Mouse (Mus musculus) heart, postnatal 36 days (tissue): Measurements from ENCODE around the gene Foxp1. TPM values are rescaled to one million over a fixed set of nuclear protein-coding genes. Genes with fewer than 3 reads are reported as not detected.

Experiments used
- DNase-seq, 2 experiments: peaks; one replicate each; pipeline ENCODE4 v3.0.0; 2021 to 2022
- intact Hi-C: fragments of 180-260 bp; cut with DNase I; formaldehyde crosslinking; loops from one replicate; pipeline ENCODE4 v1.15.1; 2025
- total RNA-seq, 2 experiments: library from RNA; stranded (reverse); gene quantifications; 2 replicates each; pipeline ENCODE4 v1.2.3; 2021

The Foxp1 gene
- total RNA-seq, 2 experiments from 2014 or later = 31.9 to 39.3 TPM

GRCm38 (mm10) chr6:99203231-99203630 lies 319.3 kb downstream of the Foxp1 start:
- intact Hi-C loops = loop anchor here (5.0 kb wide), 1 partner anchor 96 kb away; no protein-coding TSS in a partner anchor

GRCm38 (mm10) chr6:99202781-99203180 lies 319.7 kb downstream of the Foxp1 start:
- intact Hi-C loops = loop anchor here (5.0 kb wide), 1 partner anchor 95 kb away; no protein-coding TSS in a partner anchor
- no peak for DNase-seq

More at GRCm38 (mm10) chr6:99203231-99203630, 319.3 kb downstream of the Foxp1 start:
- no peak for DNase-seq

- intact Hi-C loops = loop anchor here (5.0 kb wide), 1 partner anchor 94 kb away; no protein-coding TSS in a partner anchor
- no peak for DNase-seq
Measured at GRCm38 (mm10) chr6:99201271-99201705, 321.2 kb downstream of the Foxp1 start.

- DNase-seq = peak in 1 of 2 experiments; percentile 22
- intact Hi-C loops = loop anchor here (5.0 kb wide), 1 partner anchor 93 kb away; no protein-coding TSS in a partner anchor
Measured at GRCm38 (mm10) chr6:99200656-99201055, 321.9 kb downstream of the Foxp1 start.

GRCm38 (mm10) chr6:99199277-99199676 lies 323.2 kb downstream of the Foxp1 start:
- DNase-seq = no peak
- intact Hi-C loops = no loop called here

GRCm38 (mm10) chr6:99193697-99194096 lies 328.8 kb downstream of the Foxp1 start:
- intact Hi-C loops = no loop called here
- DNase-seq = peak in 1 of 2 experiments; percentile 14

- intact Hi-C loops = no loop called here
Measured at GRCm38 (mm10) chr6:99191636-99192137, 330.8 kb downstream of the Foxp1 start.

GRCm38 (mm10) chr6:99191041-99191635 lies 331.4 kb downstream of the Foxp1 start:
- intact Hi-C loops = no loop called here
- no peak for DNase-seq

More at GRCm38 (mm10) chr6:99191636-99192137, 330.8 kb downstream of the Foxp1 start:
- no peak for DNase-seq

- intact Hi-C loops = no loop called here
- no peak for DNase-seq
Measured at GRCm38 (mm10) chr6:99189967-99190366, 332.6 kb downstream of the Foxp1 start.

GRCm38 (mm10) chr6:99188366-99189216 lies 333.9 kb downstream of the Foxp1 start:
- intact Hi-C loops = no loop called here
- no peak for DNase-seq

GRCm38 (mm10) chr6:99187914-99188313 lies 334.6 kb downstream of the Foxp1 start:
- DNase-seq = no peak
- intact Hi-C loops = no loop called here

- no peak for DNase-seq
- intact Hi-C loops = no loop called here
Measured at GRCm38 (mm10) chr6:99187415-99187814, 335.1 kb downstream of the Foxp1 start.

GRCm38 (mm10) chr6:99186569-99186968 lies 336.0 kb downstream of the Foxp1 start:
- intact Hi-C loops = no loop called here
- no peak for DNase-seq

GRCm38 (mm10) chr6:99185797-99186196 lies 336.7 kb downstream of the Foxp1 start:
- no peak for DNase-seq
- intact Hi-C loops = no loop called here

GRCm38 (mm10) chr6:99184051-99184450 lies 338.5 kb downstream of the Foxp1 start:
- DNase-seq = no peak
- intact Hi-C loops = no loop called here

GRCm38 (mm10) chr6:99182777-99183176 lies 339.7 kb downstream of the Foxp1 start:
- no peak for DNase-seq
- intact Hi-C loops = no loop called here

GRCm38 (mm10) chr6:99176216-99176615 lies 346.3 kb downstream of the Foxp1 start:
- no peak for DNase-seq
- intact Hi-C loops = no loop called here

- peak; percentile 26 to 42 for DNase-seq
- intact Hi-C loops = no loop called here
Measured at GRCm38 (mm10) chr6:99175377-99175776, 347.1 kb downstream of the Foxp1 start.

- intact Hi-C loops = no loop called here
- DNase-seq = no peak
Measured at GRCm38 (mm10) chr6:99173902-99174210, 348.7 kb downstream of the Foxp1 start.

GRCm38 (mm10) chr6:99173066-99173901 lies 349.2 kb downstream of the Foxp1 start:
- no peak for DNase-seq
- intact Hi-C loops = no loop called here

GRCm38 (mm10) chr6:99172589-99172986 lies 349.9 kb downstream of the Foxp1 start:
- DNase-seq = no peak
- intact Hi-C loops = no loop called here
